Mouse (Mus musculus): ENCODE data around the gene Cacnb4.

Cacnb4 gene

GRCm38 (mm10) chr2:52676023-52676912 lies at the start of gene Cacnb4:
Gene Cacnb4, minus strand, starts transcription at chr2:52676831.
- in situ Hi-C loops (cut with MboI, MseI): no loop called here

- in situ Hi-C loops (cut with MboI, MseI): no loop called here
Measured at GRCm38 (mm10) chr2:52720231-52721025, 43.8 kb upstream of the Cacnb4 start.

- in situ Hi-C loops (cut with MboI, MseI): no loop called here
Measured at GRCm38 (mm10) chr2:52717076-52717475, 40.4 kb upstream of the Cacnb4 start.

- in situ Hi-C loops (cut with MboI, MseI): no loop called here
Measured at GRCm38 (mm10) chr2:52715538-52715937, 38.9 kb upstream of the Cacnb4 start.

- in situ Hi-C loops (cut with MboI, MseI): no loop called here
Measured at GRCm38 (mm10) chr2:52714111-52714510, 37.5 kb upstream of the Cacnb4 start.

- in situ Hi-C loops (cut with MboI, MseI): no loop called here
Measured at GRCm38 (mm10) chr2:52710804-52711203, 34.2 kb upstream of the Cacnb4 start.

GRCm38 (mm10) chr2:52709417-52709816 lies 32.8 kb upstream of the Cacnb4 start:
- in situ Hi-C loops (cut with MboI, MseI): no loop called here

- in situ Hi-C loops (cut with MboI, MseI): no loop called here
Measured at GRCm38 (mm10) chr2:52701368-52702036, 24.9 kb upstream of the Cacnb4 start.

- in situ Hi-C loops (cut with MboI, MseI): no loop called here
Measured at GRCm38 (mm10) chr2:52700352-52700751, 23.7 kb upstream of the Cacnb4 start.

GRCm38 (mm10) chr2:52694604-52695003 lies 18.0 kb upstream of the Cacnb4 start:
- in situ Hi-C loops (cut with MboI, MseI): loop anchor here (5.0 kb wide), 2 partner anchors 32 to 62 kb away; no protein-coding TSS in a partner anchor

GRCm38 (mm10) chr2:52691745-52692144 lies 15.1 kb upstream of the Cacnb4 start:
- in situ Hi-C loops (cut with MboI, MseI): no loop called here

- in situ Hi-C loops (cut with MboI, MseI): no loop called here
Measured at GRCm38 (mm10) chr2:52686601-52687000, 10.0 kb upstream of the Cacnb4 start.

- in situ Hi-C loops (cut with MboI, MseI): no loop called here
Measured at GRCm38 (mm10) chr2:52677589-52677988, 958 bp upstream of the Cacnb4 start.

- in situ Hi-C loops (cut with MboI, MseI): no loop called here
Measured at GRCm38 (mm10) chr2:52676913-52677303, 277 bp upstream of the Cacnb4 start.

- in situ Hi-C loops (cut with MboI, MseI): no loop called here
Measured at GRCm38 (mm10) chr2:52675278-52675987, 1.2 kb downstream of the Cacnb4 start.

- in situ Hi-C loops (cut with MboI, MseI): no loop called here
Measured at GRCm38 (mm10) chr2:52674886-52675277, 1.7 kb downstream of the Cacnb4 start.

GRCm38 (mm10) chr2:52673172-52673571 lies 3.5 kb downstream of the Cacnb4 start:
- in situ Hi-C loops (cut with MboI, MseI): no loop called here

GRCm38 (mm10) chr2:52670733-52671132 lies 5.9 kb downstream of the Cacnb4 start:
- in situ Hi-C loops (cut with MboI, MseI): no loop called here

- in situ Hi-C loops (cut with MboI, MseI): no loop called here
Measured at GRCm38 (mm10) chr2:52668480-52668879, 8.2 kb downstream of the Cacnb4 start.

- in situ Hi-C loops (cut with MboI, MseI): no loop called here
Measured at GRCm38 (mm10) chr2:52656722-52657121, 19.9 kb downstream of the Cacnb4 start.

- in situ Hi-C loops (cut with MboI, MseI): no loop called here
Measured at GRCm38 (mm10) chr2:52654541-52654940, 22.1 kb downstream of the Cacnb4 start.
